Mouse (Mus musculus): ENCODE results near the gene Coro6.

GRCm38 (mm10) chr11:77453388-77453787 lies 8.8 kb upstream of the Coro6 start:
- no peak for TF ChIP-seq CTCF (IDR thresholded peaks at IDR 0.05)
- TF ChIP-seq EP300 (IDR thresholded peaks at IDR 0.05) = no peak
